Mouse (Mus musculus) megakaryocyte progenitor cell, adult 5-6 weeks (primary cell): ENCODE data around the gene Hgfac. TPM values are rescaled to one million over a fixed set of nuclear protein-coding genes. Genes with fewer than 3 reads are reported as not detected.

Experiments
- ATAC-seq: replicated peaks from 2 replicates; pipeline ENCODE4 v1.8.0; 2016; ENCODE audit warnings: mild to moderate bottlenecking, moderate TSS enrichment, inconsistent platforms; ENCODE audit not compliant: poor library complexity
- total RNA-seq, 2 experiments: library from RNA; stranded (forward) in 1 of 2; stranded (reverse) in 1 of 2; fragments of 157-497, 149-512 nt in 1 of 2; fragments of 200-1000 nt in 1 of 2; gene quantifications; 2 replicates each; pipeline versions ENCODE4 v1.2.3 to v1.2.4; 2015 to 2017

The Hgfac gene
- total RNA-seq (2015) (0.59 TPM in 1 of 2 replicates, not detected in the other), total RNA-seq (2017) (0.24 TPM in 1 of 2 replicates, not detected in the other)

- no peak for ATAC-seq
These were observed at the start of gene Hgfac for GRCm38 (mm10) chr5:35041268-35041829. Hgfac (plus strand) TSS chr5:35041509.

DNA sequence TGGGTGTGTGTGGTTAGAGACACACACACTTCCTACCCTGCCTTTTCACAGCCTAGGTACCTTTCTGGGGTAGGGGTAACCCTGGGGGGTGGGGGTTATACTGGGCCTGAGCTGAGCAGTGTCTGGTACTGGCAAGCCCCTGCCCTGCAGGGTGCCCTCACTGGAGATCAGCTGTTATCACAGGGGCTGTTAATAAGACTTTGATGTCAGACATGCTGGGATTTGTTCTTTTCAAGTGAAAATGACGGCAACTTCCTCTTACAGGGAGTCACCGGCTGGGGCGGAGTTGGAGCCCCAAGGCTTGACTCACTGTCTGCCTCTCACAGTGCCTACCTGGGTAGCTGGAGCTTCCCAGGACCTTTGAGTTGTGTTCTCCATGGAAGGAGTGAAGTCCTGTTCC, 42.6 kb upstream of the Hgfac start:
- ATAC-seq, result no peak

- no peak for ATAC-seq
These were observed 42.0 kb upstream of the Hgfac start for GRCm38 (mm10) chr5:34999281-34999680.

DNA sequence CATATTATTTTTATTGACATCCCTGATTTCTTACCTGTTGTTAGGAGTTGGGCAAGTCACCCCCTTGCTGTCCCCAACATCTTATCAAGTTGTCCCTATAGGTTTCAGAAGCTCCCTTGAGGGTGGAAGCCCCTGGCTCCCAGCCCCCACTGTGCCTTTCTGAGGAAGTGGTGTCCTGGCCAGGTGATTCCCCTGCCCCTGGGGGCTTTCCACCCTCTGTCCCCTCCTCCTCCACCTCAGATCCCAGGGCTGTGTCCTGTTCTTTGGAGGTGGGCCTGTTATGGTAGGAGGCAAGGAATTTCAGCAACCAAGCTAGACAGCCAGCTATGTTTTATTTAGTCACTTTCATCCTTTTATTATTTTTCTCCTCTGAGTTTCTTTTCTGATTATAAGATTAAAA, 41.0 kb upstream of the Hgfac start:
- no peak for ATAC-seq

DNA sequence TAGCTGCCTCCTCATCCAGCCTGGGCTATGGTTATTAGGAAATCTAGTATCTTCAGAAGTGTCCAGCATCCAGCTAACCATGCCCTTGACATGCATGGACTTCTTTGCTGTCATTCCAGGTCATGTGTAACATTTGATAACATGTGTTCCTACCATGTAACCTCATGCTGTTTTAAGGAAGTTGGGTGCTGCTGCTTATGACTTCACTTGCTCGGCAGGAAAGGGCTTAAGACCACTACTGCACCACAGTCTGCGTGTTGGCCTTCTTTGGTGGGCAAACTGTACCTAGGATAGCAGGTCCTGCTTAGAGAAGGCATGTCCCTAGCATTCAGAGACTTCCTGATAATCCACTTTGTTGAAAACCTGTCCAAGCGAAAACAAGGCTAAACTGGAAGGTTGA, 40.2 kb upstream of the Hgfac start:
- peak; percentile 33 for ATAC-seq

GRCm38 (mm10) chr5:35003611-35004162, 37.6 kb upstream of the Hgfac start:
- no peak for ATAC-seq

GRCm38 (mm10) chr5:35004769-35005168, 36.5 kb upstream of the Hgfac start:
- no peak for ATAC-seq

DNA sequence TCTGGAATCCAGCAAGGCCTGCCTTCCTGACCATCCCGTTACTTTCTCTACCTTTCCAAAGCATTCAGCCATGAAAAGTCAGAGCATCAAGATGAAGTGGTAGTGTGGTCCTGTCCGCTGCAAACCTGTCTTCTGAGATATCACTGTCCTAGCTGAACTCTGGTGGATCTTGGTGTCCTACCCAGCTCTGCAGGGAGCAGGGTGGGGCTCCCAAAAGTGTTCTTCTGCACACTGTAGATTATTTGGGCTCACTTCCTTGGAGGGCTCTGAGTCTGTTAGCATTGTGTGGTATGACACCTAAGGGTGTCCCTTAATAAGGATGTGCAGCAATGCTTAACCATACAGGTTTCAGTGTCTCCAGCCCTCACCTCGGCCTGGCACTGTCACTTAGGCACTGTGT, 35.6 kb upstream of the Hgfac start:
- ATAC-seq, result no peak

DNA sequence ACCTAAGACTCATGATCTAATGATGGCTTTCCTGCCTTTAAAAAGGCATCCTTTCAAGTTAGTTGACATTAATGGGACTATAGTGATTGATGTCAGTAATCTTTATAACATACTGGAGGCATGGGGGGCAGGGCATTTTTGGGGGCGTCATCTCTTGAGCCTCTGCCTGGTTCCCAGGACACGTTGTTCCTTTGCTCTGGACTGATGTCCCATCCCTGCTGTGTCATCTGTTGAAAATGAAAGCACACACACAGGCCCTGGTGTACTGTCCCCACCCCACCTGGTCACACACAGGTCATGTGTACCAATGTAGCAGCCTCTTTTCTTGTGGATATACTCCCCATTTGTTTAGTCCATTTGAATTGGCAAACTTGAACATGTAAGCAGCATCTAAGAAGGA, 34.7 kb upstream of the Hgfac start:
- ATAC-seq, result no peak

- no peak for ATAC-seq
These were observed 32.1 kb upstream of the Hgfac start for GRCm38 (mm10) chr5:35009163-35009562.

DNA sequence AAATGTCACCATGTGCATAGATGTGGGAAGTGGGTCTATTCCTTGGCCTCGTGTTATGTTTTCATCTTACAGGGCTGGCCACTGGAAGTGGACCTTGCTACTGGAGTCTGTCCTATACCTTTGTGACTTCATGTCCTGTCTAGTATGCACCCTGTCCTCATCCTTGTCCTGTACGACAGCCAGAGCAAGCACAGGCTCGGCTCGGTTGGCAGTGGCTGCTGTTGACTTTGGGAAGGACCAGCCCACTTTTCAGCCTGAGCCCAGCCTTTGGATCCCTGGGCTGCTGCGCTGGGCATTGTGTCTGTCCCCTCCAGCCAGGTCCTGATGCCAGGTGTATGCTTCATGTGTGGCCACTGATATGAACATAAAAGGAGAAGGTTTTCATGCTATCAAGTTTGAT, 30.7 kb upstream of the Hgfac start:
- no peak for ATAC-seq

- no peak for ATAC-seq
These were observed 30.0 kb upstream of the Hgfac start for GRCm38 (mm10) chr5:35011156-35011923.

DNA sequence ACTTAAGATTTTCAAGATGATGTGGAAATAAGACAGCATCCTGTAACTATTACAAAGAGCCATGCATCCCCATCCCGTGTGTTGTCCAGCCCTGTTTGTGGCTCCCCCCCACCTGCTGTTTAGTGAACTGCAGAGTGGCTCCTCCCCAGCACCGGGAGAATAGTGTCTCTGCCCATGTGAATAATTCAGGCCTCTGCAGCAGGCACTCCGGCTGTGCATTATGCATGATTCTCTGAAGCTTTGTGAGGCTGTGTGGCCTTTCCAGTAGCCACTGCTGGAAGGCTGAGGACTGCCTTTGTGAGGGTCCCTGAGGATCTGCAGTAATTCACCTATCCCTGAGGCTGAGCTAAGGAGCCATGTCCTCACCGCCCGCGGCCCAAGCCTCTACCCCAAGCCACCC, 27.3 kb upstream of the Hgfac start:
- no peak for ATAC-seq

DNA sequence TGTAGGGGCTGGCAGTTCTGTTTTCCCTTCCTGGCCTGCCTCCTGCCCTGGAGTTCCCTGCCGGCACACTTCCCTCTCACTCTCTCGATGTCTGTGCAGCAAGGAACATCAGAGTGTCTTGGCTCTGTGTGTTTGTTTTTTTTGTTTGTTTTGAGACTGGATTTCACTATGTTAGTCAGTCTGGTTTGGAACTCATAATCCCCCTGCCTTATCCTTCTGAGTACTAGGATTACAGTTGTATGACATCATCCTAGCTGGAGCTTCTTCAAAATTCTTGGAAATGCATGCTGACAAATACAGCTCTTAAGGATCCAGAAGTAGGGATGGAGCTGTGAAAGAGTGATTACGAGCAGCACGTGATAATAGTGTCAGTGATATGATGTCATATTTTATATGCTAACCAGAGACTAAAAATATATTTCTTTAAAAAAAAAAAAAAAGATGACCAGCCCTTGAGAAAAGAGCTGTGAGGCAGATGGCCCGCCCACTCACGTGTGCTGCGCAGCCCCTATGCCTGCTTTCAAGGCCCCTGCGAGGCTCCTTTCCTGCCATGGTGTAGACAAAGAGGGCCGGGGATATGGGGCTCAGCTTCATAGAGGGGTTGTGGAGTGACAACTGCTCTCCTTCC, 21.5 kb upstream of the Hgfac start:
- ATAC-seq, result no peak

DNA sequence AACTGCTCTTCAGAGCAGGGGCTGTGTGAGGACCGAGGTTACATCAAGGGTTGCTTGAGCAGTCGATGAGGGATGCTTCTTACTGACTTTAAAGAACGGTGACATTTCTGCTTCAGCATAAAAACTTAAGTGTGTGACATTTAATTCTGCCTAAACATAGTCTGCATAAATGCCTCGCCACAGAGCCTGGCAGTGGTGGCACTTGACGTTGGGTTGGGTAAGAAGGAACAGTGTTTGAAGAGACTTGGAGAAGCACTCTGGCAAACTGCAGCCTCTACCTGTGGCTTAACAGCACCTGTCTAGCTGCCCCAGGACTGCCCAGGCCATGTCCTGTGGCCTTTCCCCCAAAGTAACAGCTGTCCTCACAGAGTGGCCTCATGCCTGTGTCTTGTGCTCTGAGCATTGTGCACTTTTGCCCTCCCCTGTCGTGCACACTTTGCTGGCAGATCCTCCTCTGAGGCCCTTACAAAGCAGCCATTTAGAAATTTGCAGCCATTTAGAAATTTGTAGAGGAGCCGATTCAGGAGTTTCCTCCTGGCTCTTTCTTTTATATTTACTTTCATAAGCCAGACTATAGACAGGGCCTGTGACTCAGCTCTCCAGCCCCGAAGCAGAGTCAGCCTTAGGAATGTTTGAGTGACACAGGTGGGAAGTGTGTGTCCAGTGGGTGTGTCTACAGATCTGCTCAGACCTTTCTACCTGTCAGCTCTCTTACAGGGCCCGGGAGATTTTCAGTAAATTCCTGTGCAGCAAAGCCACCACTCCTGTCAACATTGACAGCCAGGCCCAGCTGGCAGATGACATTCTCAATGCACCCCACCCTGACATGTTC, 20.7 kb upstream of the Hgfac start:
- no peak for ATAC-seq

DNA sequence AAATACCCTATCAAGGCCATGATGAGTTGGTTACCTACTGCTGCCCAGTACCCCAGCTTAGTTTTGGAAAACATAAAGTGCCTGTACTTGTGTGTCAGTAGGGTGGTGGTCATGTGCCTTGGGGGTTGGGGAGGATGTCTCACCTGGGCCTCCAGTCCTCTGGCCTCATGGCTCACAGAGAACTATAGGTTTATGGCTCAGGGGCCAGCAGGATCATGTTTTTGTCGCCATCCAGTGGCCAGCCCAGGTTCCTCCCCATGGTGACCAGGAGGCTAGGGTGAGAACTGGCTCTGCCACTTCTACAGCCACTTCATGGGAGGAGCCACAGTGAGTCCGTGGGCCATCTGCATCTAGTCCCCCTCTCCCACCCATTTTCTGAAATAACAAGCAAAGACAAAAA, 16.3 kb upstream of the Hgfac start:
- ATAC-seq, result peak; percentile 78

GRCm38 (mm10) chr5:35029303-35029702, 12.0 kb upstream of the Hgfac start:
- no peak for ATAC-seq

- ATAC-seq, result no peak
These were observed 11.6 kb upstream of the Hgfac start for GRCm38 (mm10) chr5:35029755-35030154.

- peak; percentile 70 for ATAC-seq
These were observed 8.2 kb upstream of the Hgfac start for GRCm38 (mm10) chr5:35033068-35033467.

GRCm38 (mm10) chr5:35033619-35034018, 7.7 kb upstream of the Hgfac start:
- no peak for ATAC-seq

DNA sequence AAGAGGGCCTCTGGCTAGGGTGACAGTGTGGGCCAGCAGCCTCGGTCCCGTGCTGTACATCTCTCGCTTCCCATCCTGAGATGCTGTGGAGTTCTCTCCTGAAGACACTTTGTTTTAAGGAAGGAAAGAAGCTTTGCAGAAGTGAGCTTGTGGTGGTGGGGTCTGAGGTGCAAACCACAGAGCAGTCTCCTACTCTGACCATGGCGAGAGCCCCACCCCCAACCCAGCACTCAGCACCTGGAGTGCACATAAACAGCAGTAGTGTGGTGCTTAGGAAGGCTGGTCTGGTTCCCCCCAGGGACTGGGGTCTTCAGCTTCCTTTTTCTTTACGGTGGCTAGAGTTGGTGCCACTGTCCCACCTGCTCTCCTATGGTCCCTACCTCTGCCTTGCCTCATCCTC, 6.2 kb upstream of the Hgfac start:
- 0 out of 2 replicates have a peak, but pooled peaks have one; percentile 18 for ATAC-seq
